Mouse (Mus musculus): ENCODE measurements around the gene Zic5.
A peak's percentile ranks its signal among the peaks of the same experiment; 100 is the strongest.

Zic5 gene

DNA sequence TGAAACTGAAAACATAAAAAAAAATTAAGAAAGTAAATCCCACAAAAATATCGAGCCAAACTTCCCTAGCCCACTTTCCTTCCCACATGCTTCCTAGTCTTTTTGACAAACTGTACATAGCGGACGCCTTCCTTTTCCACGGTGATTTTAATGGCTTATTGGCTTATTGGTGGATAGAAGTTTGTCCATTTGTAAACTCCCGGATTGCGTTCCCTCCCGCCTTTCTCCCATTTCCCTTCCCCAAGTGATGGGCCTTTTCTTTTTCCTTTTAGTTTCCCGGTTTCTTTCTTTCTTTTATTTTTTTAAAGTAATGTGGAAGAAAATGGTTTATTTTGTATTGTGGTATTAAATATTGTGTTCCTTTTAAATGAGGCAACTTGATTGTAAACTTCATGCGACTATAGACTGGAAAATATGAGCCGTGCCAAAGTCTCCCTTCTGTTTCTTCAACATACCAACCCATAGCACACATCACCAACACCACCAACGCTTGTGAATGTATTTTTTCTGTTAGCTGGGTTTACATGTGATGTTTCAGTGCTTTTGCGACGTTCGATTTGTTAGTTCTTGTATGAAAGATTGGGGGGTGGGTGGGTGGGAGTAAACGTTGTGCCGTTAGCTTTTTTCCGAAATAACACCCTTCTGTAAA lies 14.1 kb upstream of the Zic5 start:
- no peak for DNase-seq

DNA sequence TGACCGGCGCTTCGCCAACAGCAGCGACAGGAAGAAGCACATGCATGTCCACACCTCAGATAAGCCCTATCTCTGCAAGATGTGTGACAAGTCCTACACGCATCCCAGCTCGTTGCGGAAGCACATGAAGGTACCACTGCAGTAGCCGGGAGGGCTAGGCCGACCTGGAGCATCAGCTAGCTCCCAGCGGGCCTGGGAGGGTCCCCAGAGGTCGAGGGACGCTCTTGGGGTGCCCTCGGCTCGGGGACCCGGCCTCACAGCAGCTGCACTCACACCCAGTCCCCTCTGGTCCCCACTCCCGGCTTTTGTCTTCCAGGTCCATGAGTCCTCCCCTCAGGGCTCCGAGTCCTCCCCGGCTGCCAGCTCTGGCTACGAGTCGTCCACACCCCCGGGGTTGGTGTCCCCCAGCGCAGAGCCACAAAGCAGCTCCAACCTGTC lies 13.1 kb upstream of the Zic5 start:
- DNase-seq = no peak

DNA sequence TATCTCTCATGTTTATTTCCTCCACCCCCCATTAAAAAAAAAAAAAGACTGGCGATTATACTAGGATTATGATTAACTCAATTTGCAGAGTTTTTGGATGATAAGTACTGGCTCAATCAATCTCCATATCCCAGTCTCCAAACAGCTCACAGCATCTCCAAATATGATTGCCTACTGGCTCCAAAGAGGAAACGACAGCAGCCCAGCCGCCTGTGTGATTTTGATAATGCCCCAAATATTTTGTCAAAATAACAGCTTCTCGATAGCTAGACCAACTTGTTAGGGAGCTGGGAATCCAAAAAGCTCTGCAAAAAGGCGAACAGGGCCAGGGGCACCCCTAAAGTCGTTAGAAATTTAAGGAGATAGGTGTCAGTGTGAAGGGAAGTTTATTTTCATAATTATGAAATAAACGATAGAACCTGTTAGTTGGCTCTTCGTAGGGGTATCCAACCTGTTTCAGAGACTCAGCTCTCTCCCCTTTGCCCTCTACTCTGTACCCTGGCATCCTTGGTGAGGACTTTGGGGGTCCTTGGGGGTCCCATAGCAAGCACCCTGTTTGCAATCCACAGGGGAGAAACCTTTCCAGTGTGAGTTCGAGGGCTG lies 12.6 kb upstream of the Zic5 start:
- no peak for DNase-seq

DNA sequence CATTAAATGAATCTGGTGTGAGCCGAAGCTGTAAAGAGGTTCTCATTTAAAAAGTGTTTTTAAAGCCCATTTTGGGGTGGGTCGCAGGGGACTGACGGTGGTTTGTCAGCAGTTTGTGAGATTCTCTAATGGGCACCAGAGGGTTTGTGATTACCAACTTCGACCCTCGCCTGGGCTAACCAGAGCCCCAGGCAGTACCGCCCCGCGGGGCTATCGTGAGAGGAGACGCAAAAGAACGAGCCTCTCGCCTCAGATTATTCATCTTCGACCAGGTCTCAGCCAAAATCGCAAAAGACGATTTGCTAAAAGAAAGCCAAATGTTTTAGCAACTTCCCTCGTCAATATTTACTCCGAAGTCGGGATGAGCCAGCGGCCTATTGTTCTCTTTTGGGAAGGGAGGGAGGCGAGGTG lies 11.8 kb upstream of the Zic5 start:
- no peak for DNase-seq

DNA sequence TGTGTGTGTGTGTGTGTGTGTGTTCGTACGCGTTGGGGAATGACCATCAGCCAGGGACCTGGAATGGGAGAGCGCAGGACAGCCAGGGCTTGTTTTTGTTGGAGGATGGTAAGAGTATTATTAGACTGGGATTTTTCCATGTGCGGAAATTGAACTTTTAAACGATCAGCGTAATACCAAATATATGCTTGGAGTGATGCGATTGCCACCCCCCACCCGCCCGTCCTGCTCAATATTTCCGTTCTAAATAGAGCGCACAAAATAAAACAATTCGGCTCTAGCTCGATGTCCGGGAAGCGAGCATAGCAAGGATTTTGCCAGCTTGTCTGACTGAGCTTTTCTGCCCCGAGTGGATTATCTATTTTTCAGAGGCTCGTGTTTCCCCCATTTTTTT lies 11.3 kb upstream of the Zic5 start:
- DNase-seq = no peak

GRCm38 (mm10) chr14:122476041-122476821 lies 10.8 kb upstream of the Zic5 start:
- no peak for DNase-seq

DNA sequence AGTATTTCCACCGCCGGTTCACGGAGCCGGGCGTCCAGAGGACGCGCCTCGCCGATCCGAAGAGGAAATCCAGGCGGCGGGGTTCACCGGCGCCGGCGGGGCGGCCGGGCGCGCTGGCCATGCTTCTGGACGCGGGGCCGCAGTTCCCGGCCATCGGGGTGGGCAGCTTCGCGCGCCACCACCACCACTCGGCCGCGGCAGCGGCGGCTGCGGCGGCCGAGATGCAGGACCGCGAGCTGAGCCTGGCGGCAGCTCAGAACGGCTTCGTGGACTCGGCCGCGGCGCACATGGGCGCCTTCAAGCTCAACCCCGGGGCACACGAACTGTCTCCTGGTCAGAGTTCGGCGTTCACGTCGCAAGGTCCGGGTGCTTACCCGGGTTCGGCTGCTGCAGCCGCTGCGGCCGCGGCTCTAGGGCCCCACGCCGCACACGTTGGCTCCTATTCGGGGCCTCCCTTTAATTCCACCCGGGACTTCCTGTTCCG lies 10.1 kb upstream of the Zic5 start:
- no peak for DNase-seq

DNA sequence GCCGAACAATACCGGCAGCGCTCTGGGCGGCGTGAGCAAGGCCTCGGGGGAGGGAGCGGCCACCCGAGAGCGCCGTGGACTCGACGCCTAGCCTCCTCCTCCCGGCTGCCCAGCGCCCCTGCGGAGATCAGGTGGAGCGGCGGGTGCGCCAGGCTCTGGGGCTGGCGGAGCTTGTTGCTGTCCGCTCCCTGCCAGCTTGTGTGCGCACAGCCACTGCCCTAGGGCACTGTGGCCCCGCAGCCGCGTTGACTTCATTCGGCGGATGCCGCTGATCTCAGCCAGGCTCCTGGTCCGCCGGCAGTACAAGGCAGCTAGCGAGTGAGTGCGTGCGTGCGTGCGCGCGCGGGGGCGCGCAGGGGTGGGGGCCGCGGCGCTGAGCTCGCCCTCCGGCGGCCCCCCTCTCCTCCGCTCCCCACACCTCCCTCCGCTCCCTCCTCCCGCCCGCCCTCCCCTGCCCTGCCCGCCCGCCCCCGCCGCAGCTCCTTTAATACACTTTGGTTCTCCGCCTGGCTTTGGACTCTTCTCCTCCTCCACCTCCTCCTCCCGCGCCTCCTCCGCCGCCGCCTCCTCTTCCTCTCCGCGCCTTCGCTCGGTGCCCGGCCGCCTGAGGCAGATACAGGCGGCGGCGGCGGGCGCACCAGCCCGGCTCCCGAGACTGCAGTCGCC lies 9.5 kb upstream of the Zic5 start, which contains the start of gene Zic2:
Gene Zic2, plus strand, starts transcription at position 545 of the 666 bp plus-strand sequence.
- DNase-seq = no peak

DNA sequence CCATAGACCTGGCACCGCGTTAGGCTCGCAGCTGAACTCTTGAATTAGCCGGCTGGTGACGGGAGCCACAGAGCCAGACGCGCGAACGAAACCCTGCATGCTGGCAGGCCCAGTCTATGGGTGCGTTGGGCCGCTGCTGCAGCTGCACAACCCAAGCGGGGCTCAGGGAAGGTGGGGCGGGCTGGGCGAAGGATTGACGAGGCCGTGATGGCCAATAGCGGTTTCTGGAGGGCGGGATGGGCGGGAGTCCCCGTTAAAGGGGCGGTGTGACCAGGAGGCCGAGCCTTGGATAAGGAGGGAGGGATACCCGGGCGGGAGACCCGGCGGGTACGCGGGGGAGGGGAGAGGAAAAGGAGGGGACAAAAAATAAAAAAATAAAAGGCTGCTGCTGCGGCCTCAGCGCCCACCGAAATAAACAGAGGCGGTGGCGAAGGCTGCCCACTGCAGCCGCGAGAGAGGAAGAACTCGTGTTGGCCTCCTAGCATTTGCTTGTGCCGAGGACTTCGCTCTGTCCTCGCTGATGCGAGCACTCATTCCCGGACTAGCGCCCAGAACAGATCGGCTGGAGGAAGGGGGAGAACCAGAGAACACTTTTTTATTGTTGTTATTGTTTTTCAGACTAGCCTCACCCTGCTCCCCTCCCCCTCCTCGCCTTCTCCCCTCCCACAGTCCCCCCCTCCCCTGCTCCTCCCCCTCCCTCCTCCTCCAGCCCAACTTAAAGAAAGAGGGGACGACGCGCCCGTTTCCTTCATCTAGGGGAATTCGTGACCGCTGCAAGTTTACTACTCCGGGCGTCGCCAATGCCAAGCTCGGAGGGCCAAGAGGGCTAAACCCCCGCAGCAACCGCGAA lies 8.8 kb upstream of the Zic5 start:
- peak; percentile 43 for DNase-seq

DNA sequence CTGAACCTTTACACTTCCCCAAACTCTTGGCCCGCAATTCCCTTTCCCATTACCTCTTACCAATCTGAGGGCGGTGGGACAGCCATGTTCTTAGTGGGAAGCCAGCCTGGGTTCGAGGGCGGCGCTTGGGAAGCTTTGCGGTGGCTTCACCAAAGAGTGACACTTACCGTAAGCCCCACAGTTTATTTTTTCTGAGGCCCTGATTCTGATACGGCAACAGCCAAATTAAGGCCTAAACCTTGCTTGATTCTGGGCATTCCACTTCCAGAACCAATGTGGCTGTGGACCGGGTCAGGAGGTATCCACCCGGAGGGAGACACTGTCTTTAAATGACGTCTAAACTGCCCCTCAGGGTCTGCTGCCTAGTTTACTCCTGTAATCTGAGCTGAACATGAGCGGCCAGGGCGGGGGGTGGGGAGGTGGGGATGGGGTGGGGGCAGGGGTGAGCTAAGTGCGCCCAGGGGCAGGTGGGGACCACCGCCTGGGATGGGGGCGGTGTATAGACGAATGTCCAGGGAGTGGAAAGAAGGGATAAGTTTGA lies 7.8 kb upstream of the Zic5 start:
- DNase-seq = no peak

DNA sequence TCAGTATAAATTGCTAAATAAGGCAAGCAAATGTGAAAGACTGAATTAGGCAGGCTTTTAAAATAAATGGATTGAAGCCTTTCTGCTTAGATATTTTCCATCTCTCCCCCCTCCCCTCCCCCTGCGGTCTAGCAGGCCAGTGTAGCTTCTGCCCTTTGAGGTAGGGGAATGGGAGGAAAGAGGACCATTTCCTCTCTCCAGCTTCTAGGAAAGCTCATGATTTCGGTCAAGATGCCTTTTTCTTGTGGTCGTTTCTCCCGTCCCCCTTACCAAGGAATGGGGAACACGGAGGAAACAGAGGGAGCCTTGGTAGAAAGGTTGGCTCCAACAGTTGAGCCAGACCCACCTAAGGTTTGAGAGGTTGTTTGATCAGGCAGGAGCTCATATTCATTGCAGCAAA lies 7.2 kb upstream of the Zic5 start:
- DNase-seq = no peak

DNA sequence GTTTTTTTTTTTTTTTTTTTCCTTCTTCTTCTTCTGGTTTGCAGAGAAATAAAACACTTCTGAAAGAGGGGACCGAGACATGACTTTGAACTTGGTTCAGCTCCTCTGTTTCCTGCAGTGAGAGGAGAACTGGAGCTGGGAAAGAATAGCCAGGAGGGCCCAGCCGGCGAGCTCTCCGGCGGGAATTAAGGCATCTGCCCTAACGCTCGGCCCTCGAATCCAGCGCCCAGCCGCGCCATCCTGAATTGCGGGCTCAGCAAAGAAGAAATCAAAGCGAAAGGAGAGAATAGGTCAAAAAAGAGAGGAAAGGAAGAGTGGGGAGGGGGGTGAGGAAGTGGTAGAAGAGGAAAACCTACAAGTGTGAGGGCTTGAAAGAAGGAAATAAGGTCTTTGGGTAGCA lies 6.7 kb upstream of the Zic5 start:
- DNase-seq = no peak

- DNase-seq = no peak
Measured at GRCm38 (mm10) chr14:122471449-122472085, 6.1 kb upstream of the Zic5 start.

GRCm38 (mm10) chr14:122468971-122469755 lies 3.7 kb upstream of the Zic5 start:
- DNase-seq = no peak

DNA sequence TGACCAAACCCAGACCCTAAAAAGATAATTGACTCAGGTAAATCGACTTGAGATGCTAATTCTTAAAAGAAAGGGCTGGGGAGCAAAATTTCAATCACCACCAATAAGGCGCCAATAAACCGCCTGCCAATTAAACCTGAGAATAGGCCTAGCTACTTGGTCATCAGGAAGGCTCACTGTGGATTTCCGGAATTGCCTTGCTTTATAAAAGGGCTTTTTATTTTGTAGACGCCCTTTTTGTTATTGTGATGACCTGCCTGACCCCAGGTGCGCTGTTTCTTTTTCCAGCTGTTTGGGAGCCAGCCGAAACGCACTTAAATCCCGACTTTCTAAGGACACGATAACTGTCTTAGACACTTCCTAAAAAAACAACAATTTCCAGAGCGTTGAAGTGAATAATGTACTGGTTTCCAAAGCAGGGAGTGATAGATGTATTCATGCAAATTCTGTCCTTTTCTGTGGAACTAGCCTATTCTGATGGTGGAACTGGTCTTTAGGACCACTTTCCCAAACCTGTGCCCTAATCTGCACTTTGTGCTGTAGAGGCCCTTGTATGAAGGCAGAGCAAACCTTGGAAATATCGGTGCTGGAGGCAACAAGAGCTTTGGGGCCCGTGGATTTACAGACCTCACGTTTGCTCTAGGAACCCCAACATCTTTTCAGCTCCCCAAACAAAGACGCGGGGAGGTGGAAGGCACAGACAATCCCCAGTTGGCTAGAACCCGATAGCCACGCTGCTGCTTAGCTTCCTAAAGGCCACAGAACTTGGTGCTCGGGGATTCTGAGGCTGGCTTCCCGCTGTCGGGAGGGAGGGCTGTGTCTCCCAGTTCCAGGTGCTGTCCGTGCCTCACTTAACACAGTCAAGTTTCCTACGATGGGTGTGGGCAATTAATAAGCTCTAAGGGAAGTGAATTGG lies 2.7 kb upstream of the Zic5 start:
- no peak for DNase-seq

DNA sequence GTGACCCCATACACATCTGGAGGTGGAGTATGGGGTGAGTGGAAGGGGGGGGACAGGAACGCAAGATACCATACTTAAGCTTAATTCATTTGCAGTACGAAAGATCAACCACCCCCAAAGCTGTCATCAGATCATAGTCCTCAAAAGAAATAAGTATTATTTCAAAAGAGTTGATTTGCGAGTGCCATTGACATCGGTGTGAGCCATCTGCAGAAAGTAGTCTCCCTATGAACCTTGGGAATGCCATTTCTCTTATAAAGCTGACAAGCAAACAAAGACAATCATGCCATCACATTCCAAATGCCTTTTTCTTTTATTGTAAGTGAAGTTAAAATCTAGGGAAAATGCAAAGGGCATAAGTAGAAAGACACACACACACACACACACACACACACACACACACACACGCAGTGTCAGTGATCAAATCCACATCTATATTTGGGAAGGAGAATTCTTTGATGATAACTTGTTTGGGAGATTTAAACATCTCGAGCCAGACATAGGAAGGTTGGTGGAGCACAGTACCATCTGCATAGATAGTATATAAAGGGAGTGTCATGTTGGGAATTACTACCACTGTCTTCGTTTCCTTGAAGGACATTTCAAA lies 1.4 kb upstream of the Zic5 start:
- no peak for DNase-seq

DNA sequence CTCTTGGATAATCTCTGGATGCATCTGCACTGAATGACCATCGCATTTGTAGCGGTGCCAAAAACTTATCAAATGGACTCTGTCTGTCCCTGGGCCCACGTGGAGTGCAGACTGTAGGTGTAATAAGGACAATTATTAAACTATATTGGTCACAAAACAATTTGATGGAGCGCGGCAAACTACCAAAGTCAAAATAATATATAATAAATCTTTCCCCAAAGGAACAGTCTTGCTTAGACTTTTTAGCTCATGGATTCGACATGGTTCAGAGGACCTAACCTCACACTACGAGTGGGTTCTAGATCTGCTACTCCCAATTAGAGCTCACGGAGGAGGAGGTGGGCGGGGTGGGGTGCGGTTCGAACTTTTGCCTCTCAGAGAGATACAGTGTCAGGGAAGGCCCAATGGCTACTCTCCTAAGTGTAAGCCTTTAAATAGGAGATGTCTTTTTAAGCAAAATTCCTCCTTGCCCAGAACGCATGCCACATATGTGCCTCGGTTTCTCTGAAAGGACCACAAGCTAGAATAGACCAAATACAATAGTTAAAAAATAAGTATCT lies 534 bp upstream of the Zic5 start:
- DNase-seq = no peak

GRCm38 (mm10) chr14:122464351-122464762 lies 1.1 kb downstream of the Zic5 start:
- no peak for DNase-seq
